Mouse (Mus musculus): Measurements from ENCODE around the gene Pold1. TPM values are rescaled to one million over a fixed set of nuclear protein-coding genes. Genes with fewer than 3 reads are reported as not detected.
A peak's percentile ranks its signal among the peaks of the same experiment; 100 is the strongest.

Pold1 gene
- total RNA-seq, 1 experiment from 2014 or later: 57.7 TPM

- no peak for ATAC-seq (replicated peaks in 1 of 2; ENCODE audit: insufficient read depth in 1 of 2, low FRiP score in 2 of 2, low TSS enrichment in 1 of 2, low read depth in 1 of 2, poor library complexity in 2 of 2, severe bottlenecking in 2 of 2)
These were observed 13.8 kb downstream of the Pold1 start for GRCm38 (mm10) chr7:44534656-44535441.

GRCm38 (mm10) chr7:44534242-44534641 lies 14.4 kb downstream of the Pold1 start:
- peak; percentile 46 to 57 for ATAC-seq (replicated peaks in 1 of 2; ENCODE audit: insufficient read depth in 1 of 2, low FRiP score in 2 of 2, low TSS enrichment in 1 of 2, low read depth in 1 of 2, poor library complexity in 2 of 2, severe bottlenecking in 2 of 2)

GRCm38 (mm10) chr7:44533746-44534045 lies 15.0 kb downstream of the Pold1 start:
- no peak for ATAC-seq (replicated peaks in 1 of 2; ENCODE audit: insufficient read depth in 1 of 2, low FRiP score in 2 of 2, low TSS enrichment in 1 of 2, low read depth in 1 of 2, poor library complexity in 2 of 2, severe bottlenecking in 2 of 2)

GRCm38 (mm10) chr7:44532918-44533745 lies 15.5 kb downstream of the Pold1 start:
- no peak for ATAC-seq (replicated peaks in 1 of 2; ENCODE audit: insufficient read depth in 1 of 2, low FRiP score in 2 of 2, low TSS enrichment in 1 of 2, low read depth in 1 of 2, poor library complexity in 2 of 2, severe bottlenecking in 2 of 2)

GRCm38 (mm10) chr7:44531946-44532732 lies 16.5 kb downstream of the Pold1 start, which contains the start of gene Spib:
TSS of gene Spib (minus strand) at chr7:44532071.
- ATAC-seq (replicated peaks in 1 of 2; ENCODE audit: insufficient read depth in 1 of 2, low FRiP score in 2 of 2, low TSS enrichment in 1 of 2, low read depth in 1 of 2, poor library complexity in 2 of 2, severe bottlenecking in 2 of 2): no peak

GRCm38 (mm10) chr7:44531207-44531606 lies 17.4 kb downstream of the Pold1 start:
- no peak for ATAC-seq (replicated peaks in 1 of 2; ENCODE audit: insufficient read depth in 1 of 2, low FRiP score in 2 of 2, low TSS enrichment in 1 of 2, low read depth in 1 of 2, poor library complexity in 2 of 2, severe bottlenecking in 2 of 2)

- no peak for ATAC-seq (replicated peaks in 1 of 2; ENCODE audit: insufficient read depth in 1 of 2, low FRiP score in 2 of 2, low TSS enrichment in 1 of 2, low read depth in 1 of 2, poor library complexity in 2 of 2, severe bottlenecking in 2 of 2)
These were observed 18.1 kb downstream of the Pold1 start for GRCm38 (mm10) chr7:44530507-44530906.

- no peak for ATAC-seq (replicated peaks in 1 of 2; ENCODE audit: insufficient read depth in 1 of 2, low FRiP score in 2 of 2, low TSS enrichment in 1 of 2, low read depth in 1 of 2, poor library complexity in 2 of 2, severe bottlenecking in 2 of 2)
These were observed 19.1 kb downstream of the Pold1 start for GRCm38 (mm10) chr7:44529518-44529917.

GRCm38 (mm10) chr7:44527483-44528398 lies 20.9 kb downstream of the Pold1 start:
- peak; percentile 84 to 86 for ATAC-seq (replicated peaks in 1 of 2; ENCODE audit: insufficient read depth in 1 of 2, low FRiP score in 2 of 2, low TSS enrichment in 1 of 2, low read depth in 1 of 2, poor library complexity in 2 of 2, severe bottlenecking in 2 of 2)

- no peak for ATAC-seq (replicated peaks in 1 of 2; ENCODE audit: insufficient read depth in 1 of 2, low FRiP score in 2 of 2, low TSS enrichment in 1 of 2, low read depth in 1 of 2, poor library complexity in 2 of 2, severe bottlenecking in 2 of 2)
These were observed 22.1 kb downstream of the Pold1 start for GRCm38 (mm10) chr7:44526414-44527154.

GRCm38 (mm10) chr7:44525126-44525832 lies 23.4 kb downstream of the Pold1 start:
- no peak for ATAC-seq (replicated peaks in 1 of 2; ENCODE audit: insufficient read depth in 1 of 2, low FRiP score in 2 of 2, low TSS enrichment in 1 of 2, low read depth in 1 of 2, poor library complexity in 2 of 2, severe bottlenecking in 2 of 2)

GRCm38 (mm10) chr7:44524502-44524901 lies 24.1 kb downstream of the Pold1 start, which contains the start of gene Mybpc2:
TSS of gene Mybpc2 (minus strand) at chr7:44524656.
- ATAC-seq (replicated peaks in 1 of 2; ENCODE audit: insufficient read depth in 1 of 2, low FRiP score in 2 of 2, low TSS enrichment in 1 of 2, low read depth in 1 of 2, poor library complexity in 2 of 2, severe bottlenecking in 2 of 2): no peak

GRCm38 (mm10) chr7:44523056-44523455 lies 25.6 kb downstream of the Pold1 start:
- ATAC-seq (replicated peaks in 1 of 2; ENCODE audit: insufficient read depth in 1 of 2, low FRiP score in 2 of 2, low TSS enrichment in 1 of 2, low read depth in 1 of 2, poor library complexity in 2 of 2, severe bottlenecking in 2 of 2): no peak

GRCm38 (mm10) chr7:44521710-44522109 lies 26.9 kb downstream of the Pold1 start:
- ATAC-seq (replicated peaks in 1 of 2; ENCODE audit: insufficient read depth in 1 of 2, low FRiP score in 2 of 2, low TSS enrichment in 1 of 2, low read depth in 1 of 2, poor library complexity in 2 of 2, severe bottlenecking in 2 of 2): peak; percentile 65 to 75

- no peak for ATAC-seq (replicated peaks in 1 of 2; ENCODE audit: insufficient read depth in 1 of 2, low FRiP score in 2 of 2, low TSS enrichment in 1 of 2, low read depth in 1 of 2, poor library complexity in 2 of 2, severe bottlenecking in 2 of 2)
These were observed 27.7 kb downstream of the Pold1 start for GRCm38 (mm10) chr7:44520990-44521389.

All from hematopoietic stem cell, adult 5-6 weeks (primary cell).